Mouse (Mus musculus): ENCODE results near the gene Pygm. TPM values are rescaled to one million over a fixed set of nuclear protein-coding genes. Genes with fewer than 3 reads are reported as not detected.

The Pygm gene
- 6.3 and 8.2 TPM in 2 replicates for polyA plus RNA-seq (2012; rRNA removed)

GRCm38 (mm10) chr19:6384128-6384527 lies at the start of gene Pygm:
Pygm (plus strand) TSS chr19:6384399.

GRCm38 (mm10) chr19:6334673-6335457 lies 49.3 kb upstream of the Pygm start, which contains the start of gene Men1:
Men1 (plus strand) TSS chr19:6334979.

GRCm38 (mm10) chr19:6340524-6341452 lies 43.4 kb upstream of the Pygm start, which contains the start of gene Map4k2:
Map4k2 (plus strand) TSS chr19:6341135.

GRCm38 (mm10) chr19:6363411-6364240 lies 20.6 kb upstream of the Pygm start, which contains the start of gene Sf1:
Sf1 (plus strand) TSS chr19:6363690.

GRCm38 (mm10) chr19:6399285-6400095 lies 15.3 kb downstream of the Pygm start, which contains the start of gene Rasgrp2:
Rasgrp2 (plus strand) TSS chr19:6399340.

GRCm38 (mm10) chr19:6418233-6418879 lies 34.2 kb downstream of the Pygm start, which contains the start of gene Nrxn2:
Nrxn2 (plus strand) TSS chr19:6418731.

Other genes with a start within 250 kb of the Pygm start
- not detected in 2 replicates for gene Batf2, start 243.4 kb upstream of the Pygm start, polyA plus RNA-seq (2012; rRNA removed)
- gene Arl2, start 242.9 kb upstream of the Pygm start, polyA plus RNA-seq (2012; rRNA removed) = 55.9 and 75.4 TPM in 2 replicates
- gene Majin, start 200.0 kb upstream of the Pygm start, polyA plus RNA-seq (2012; rRNA removed) = not detected in 2 replicates
- gene Gpha2, start 158.0 kb upstream of the Pygm start, polyA plus RNA-seq (2012; rRNA removed) = 0.16 and 1.1 TPM in 2 replicates
- gene Ppp2r5b, start 148.5 kb upstream of the Pygm start, polyA plus RNA-seq (2012; rRNA removed) = 35.9 and 56.4 TPM in 2 replicates
- gene Atg2a, start 142.7 kb upstream of the Pygm start, polyA plus RNA-seq (2012; rRNA removed) = 11.8 and 15.7 TPM in 2 replicates
- gene Ehd1, start 107.7 kb upstream of the Pygm start, polyA plus RNA-seq (2012; rRNA removed) = 143 and 275 TPM in 2 replicates
- gene Cdc42bpg, start 77.9 kb upstream of the Pygm start, polyA plus RNA-seq (2012; rRNA removed) = 6.8 and 8.0 TPM in 2 replicates
- gene Men1, start 49.4 kb upstream of the Pygm start, polyA plus RNA-seq (2012; rRNA removed) = 84.2 and 116 TPM in 2 replicates
- 52.5 and 65.3 TPM in 2 replicates for gene Map4k2, start 43.3 kb upstream of the Pygm start, polyA plus RNA-seq (2012; rRNA removed)
- 223 and 269 TPM in 2 replicates for gene Sf1, start 20.7 kb upstream of the Pygm start, polyA plus RNA-seq (2012; rRNA removed)
- gene Rasgrp2, start 14.9 kb downstream of the Pygm start, polyA plus RNA-seq (2012; rRNA removed) = 24.6 and 28.9 TPM in 2 replicates
- gene Nrxn2, start 34.3 kb downstream of the Pygm start, polyA plus RNA-seq (2012; rRNA removed) = 33.9 and 37.2 TPM in 2 replicates
- gene Slc22a12, start 158.6 kb downstream of the Pygm start, polyA plus RNA-seq (2012; rRNA removed) = 0.05 TPM in 1 of 2 replicates, not detected in the other